17 mouse cellular contexts compared by ENCODE assay signal in genomic region chr1:39712261-39712660, GRCm38 (mm10). TPM values are rescaled to one million over a fixed set of nuclear protein-coding genes. Genes with fewer than 3 reads are reported as not detected.
A peak's percentile ranks its signal among the peaks of the same experiment; 100 is the strongest.
DNase-seq lines count a peak whose midpoint lies in the region; ATAC-seq lines count a peak whose summit lies in the region.
"Had no signal": no experiment of that assay in that cellular context is flagged by ENCODE, and none has a peak within 500 bp of the region (broad histone marks: within the 10 kb centered on the region; RNA-seq: fewer than 3 reads in every experiment).

No protein-coding gene starts in this region.

- peak; percentile 34 for DNase-seq in adrenal gland, adult 2 months
- no peak for DNase-seq in adrenal gland, adult 8-10 months
- DNase-seq in heart, adult 8-10 months (ENCODE audit: low spot score): peak; percentile 54
- DNase-seq in adrenal gland, postnatal 14 days: peak; percentile 41
- peak; percentile 48 to 62 for DNase-seq in heart, postnatal 36 days
- DNase-seq in liver: no peak

- H3K9me3 ChIP-seq in heart, embryonic 11.5 days (replicated peaks; ENCODE audit: control insufficient read depth, low read length): no peaks in the 10 kb centered on the region
- H3K9me3 ChIP-seq in forebrain, embryonic 16.5 days (ENCODE audit: control insufficient read depth, low read length): no peaks in the 10 kb centered on the region
- H3K9me3 ChIP-seq: embryonic facial prominence, embryonic 15.5 days; heart, embryonic 13.5 days; hindbrain, embryonic 15.5 days had no signal

- no peaks in the 10 kb centered on the region for H3K27me3 ChIP-seq in heart, embryonic 11.5 days (ENCODE audit: control insufficient read depth, insufficient read depth, low read length)
- no peaks in the 10 kb centered on the region for H3K27me3 ChIP-seq in forebrain, embryonic 16.5 days (replicated peaks; ENCODE audit: control insufficient read depth, insufficient read depth, low read length)
- H3K27me3 ChIP-seq: embryonic facial prominence, embryonic 15.5 days; heart, embryonic 13.5 days; hindbrain, embryonic 15.5 days had no signal

- H3K27ac ChIP-seq in heart, embryonic 11.5 days (ENCODE audit: low read depth, low read length): no peak overlapping the region
- no peak overlapping the region for H3K27ac ChIP-seq in forebrain, embryonic 16.5 days (ENCODE audit: low read length)
- H3K27ac ChIP-seq: embryonic facial prominence, embryonic 15.5 days; hindbrain, embryonic 15.5 days; left cerebral cortex, adult 2 months had no signal

- ATAC-seq in heart, embryonic 11.5 days (replicated peaks; ENCODE audit: insufficient number of reproducible peaks, low FRiP score, low TSS enrichment): no peak
- no peak for ATAC-seq in forebrain, embryonic 16.5 days
- ATAC-seq: forebrain, embryonic 14.5 days had no signal

- intact Hi-C loops in heart, postnatal 36 days (cut with DNase I): loop anchor here (2.0 to 5.0 kb wide), 2 partner anchors 157 to 190 kb away; partner anchors contain the start of gene Map4k4

- no peak overlapping the region for H3K4me3 ChIP-seq in heart, embryonic 11.5 days (ENCODE audit: low read depth, low read length)
- no peak overlapping the region for H3K4me3 ChIP-seq in forebrain, embryonic 16.5 days (replicated peaks; ENCODE audit: low read length)
- H3K4me3 ChIP-seq: embryonic facial prominence, embryonic 15.5 days; heart, embryonic 13.5 days; hindbrain, embryonic 15.5 days; left cerebral cortex, adult 2 months had no signal

- no peak overlapping the region for H3K9ac ChIP-seq in heart, embryonic 11.5 days (ENCODE audit: low read depth, low read length)
- H3K9ac ChIP-seq in forebrain, embryonic 16.5 days (replicated peaks; ENCODE audit: low read depth, low read length): no peak overlapping the region
- H3K9ac ChIP-seq: embryonic facial prominence, embryonic 15.5 days; heart, embryonic 13.5 days; hindbrain, embryonic 15.5 days had no signal

- 89% methylated on average over 7 of the region's 7 CpGs for WGBS in heart, embryonic 11.5 days (ENCODE audit: insufficient replicate concordance)
- WGBS in forebrain, embryonic 16.5 days: 93% methylated on average over 7 of the region's 7 CpGs

- no peak overlapping the region for H3K4me2 ChIP-seq in heart, embryonic 11.5 days
- no peak overlapping the region for H3K4me2 ChIP-seq in forebrain, embryonic 16.5 days (ENCODE audit: low read length)
- H3K4me2 ChIP-seq: embryonic facial prominence, embryonic 15.5 days; heart, embryonic 13.5 days; hindbrain, embryonic 15.5 days; liver, embryonic 11.5 days had no signal

- peaks cover 9% of the 10 kb centered on the region; the same call in 1 of the 2 replicates for H3K4me1 ChIP-seq in heart, embryonic 11.5 days (ENCODE audit: control insufficient read depth, insufficient read depth, low read length)
- no peaks in the 10 kb centered on the region for H3K4me1 ChIP-seq in forebrain, embryonic 16.5 days (replicated peaks; ENCODE audit: control insufficient read depth, insufficient read depth, low read length)

- no peaks in the 10 kb centered on the region for H3K36me3 ChIP-seq in heart, embryonic 11.5 days (ENCODE audit: control insufficient read depth, insufficient read depth, low read length)
- H3K36me3 ChIP-seq in forebrain, embryonic 16.5 days (ENCODE audit: control insufficient read depth, insufficient read depth): no peaks in the 10 kb centered on the region
- H3K36me3 ChIP-seq: embryonic facial prominence, embryonic 15.5 days; heart, embryonic 13.5 days; hindbrain, embryonic 15.5 days had no signal

RNA-seq across cellular contexts. Expression of gene Rfx8, which starts 8.5 kb away (rescaled TPM):
- total RNA-seq in adrenal gland, adult 2 months (2021): not detected
- 0.10 TPM in 1 of 2 replicates, not detected in the other for polyA plus RNA-seq in adrenal gland, adult 2 months (2012; rRNA removed)
- under 1 TPM in 2 of 4 experiments, not detected in 2; 0.22 to 0.30 TPM for total RNA-seq in adrenal gland, adult 8-10 months (2022)
- total RNA-seq in heart, adult 8-10 months (2022): under 1 TPM; 0.16 to 0.23 (median 0.19) TPM
- 0.74 and 1.5 TPM in 2 replicates for polyA plus RNA-seq in heart, embryonic 11.5 days (2014; fragmentation: Nextera tagmentation; extraction: Ambion mirVana)
- 0.15 TPM in 1 of 2 replicates, not detected in the other for total RNA-seq in adrenal gland, postnatal 14 days (2021)
- total RNA-seq in heart, postnatal 36 days (2021): under 1 TPM; 0.19 to 0.46 TPM
- 0.20 TPM in 1 of 2 replicates, not detected in the other for polyA plus RNA-seq in forebrain, embryonic 16.5 days (2015; fragmentation: Nextera tagmentation; extraction: Ambion mirVana)
- total RNA-seq: megakaryocyte, adult 5-6 weeks; neutrophil, adult 5-6 weeks had no signal
- polyA plus RNA-seq: large intestine, adult 2 months had no signal

Comparison
In these comparisons a context has a peak if more than half of its experiments do, and no peak if none do; other contexts are left out.
1. DNase-seq: peak in adrenal gland, adult 2 months (single experiment), heart, adult 8-10 months (single experiment), adrenal gland, postnatal 14 days (single experiment) and heart, postnatal 36 days (2 of 2); none in adrenal gland, adult 8-10 months (single experiment) and liver (single experiment).